Mouse (Mus musculus): ENCODE results near the gene Brdt. TPM values are rescaled to one million over a fixed set of nuclear protein-coding genes. Genes with fewer than 3 reads are reported as not detected.
A peak's percentile ranks its signal among the peaks of the same experiment; 100 is the strongest.
"Not testable (repeated sequence)": the region's sequence is repeated elsewhere in the genome, so short reads cannot be mapped to it uniquely, and the experiment has no call there.

Gene Brdt
- total and polyA plus RNA-seq, 2 experiments from 2014 or later: 0.70 to 1.1 TPM

DNA sequence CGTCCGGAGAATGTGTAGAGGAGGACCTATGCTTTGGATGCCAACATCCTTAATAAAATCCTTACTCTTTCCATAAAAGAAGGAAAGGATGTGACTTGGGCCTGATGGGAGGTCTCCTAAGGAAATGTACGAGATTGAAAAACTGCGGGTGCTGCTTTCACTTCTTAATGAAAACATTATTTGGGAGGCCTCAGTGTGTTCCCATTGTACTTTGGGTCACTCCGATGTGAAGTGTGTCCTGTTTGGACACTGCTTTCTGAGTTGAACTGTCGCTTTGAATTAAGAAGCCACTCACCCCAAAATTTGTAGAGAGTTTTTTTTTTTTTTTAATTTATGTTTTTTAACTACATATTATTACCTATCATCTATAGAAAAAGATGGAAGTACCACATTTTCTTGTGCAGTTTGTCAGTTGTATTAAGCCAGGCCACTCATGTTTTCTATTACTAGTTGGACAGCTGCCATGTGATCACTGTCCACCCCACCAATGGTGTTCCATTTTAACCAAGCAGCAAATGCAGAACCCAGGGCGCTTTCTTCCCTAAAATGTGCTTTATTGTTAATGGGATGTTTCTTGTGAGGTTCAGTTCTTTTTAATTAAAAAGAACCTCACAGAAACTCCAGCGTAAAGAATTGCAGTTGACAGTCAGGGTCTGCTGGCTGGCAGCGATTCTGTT is 29.2 kb downstream of the Brdt start:
- no peak for DNase-seq (ENCODE audit: low spot score)
- WGBS: 27% methylated on average over 9 of the region's 9 CpGs

DNA sequence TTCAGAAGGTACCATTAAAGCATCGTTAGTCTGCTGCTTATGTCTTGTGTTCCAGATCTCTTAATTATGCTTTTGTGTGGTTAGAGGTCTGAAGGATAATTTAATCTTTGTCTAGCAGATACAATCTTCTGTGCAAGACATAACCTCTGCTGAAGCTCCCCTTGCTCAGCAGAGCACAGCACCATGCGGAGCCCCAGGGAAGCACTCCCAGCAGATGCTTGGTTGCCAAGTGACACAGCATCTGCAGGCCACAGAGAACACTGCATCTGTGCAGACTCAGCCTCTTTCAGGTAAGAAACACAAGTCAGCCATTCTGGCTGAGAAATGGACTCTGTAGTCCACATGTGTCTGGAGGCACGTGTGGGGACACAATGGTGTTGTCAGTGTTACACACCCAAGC is 39.1 kb downstream of the Brdt start:
- Histone ChIP-seq H3K4me2 (ENCODE audit: low read depth, low read length) (no peak overlapping the region), H3K27me3 (ENCODE audit: control insufficient read depth, insufficient read depth, low read length) (no peaks in the 10 kb centered on the region), H3K27ac (ENCODE audit: low read depth) (no peak overlapping the region), H3K36me3 (replicated peaks; ENCODE audit: control insufficient read depth, insufficient read depth, low read length) (peaks cover 3% of the 10 kb centered on the region; the same call in 1 of the 2 replicates), H3K9ac (replicated peaks; ENCODE audit: low read depth, low read length) (no peak overlapping the region), H3K4me1 (ENCODE audit: control insufficient read depth, insufficient read depth) (no peaks in the 10 kb centered on the region), H3K4me3 (ENCODE audit: low read depth, low read length) (no peak overlapping the region), H3K9me3 (replicated peaks; ENCODE audit: control insufficient read depth, low read length) (no peaks in the 10 kb centered on the region)
- no peak for DNase-seq (ENCODE audit: low spot score)
- TF ChIP-seq EP300 (IDR thresholded peaks at IDR 0.05; ENCODE audit: low read depth) (no peak), CTCF (IDR thresholded peaks at IDR 0.05; ENCODE audit: low read depth) (no peak)
- WGBS: 86% methylated on average over 3 of the region's 3 CpGs
- no peak for ATAC-seq (ENCODE audit: insufficient read depth, low read depth)

More for the DNA sequence above, 29.2 kb downstream of the Brdt start:
- H3K9ac ChIP-seq (replicated peaks; ENCODE audit: low read depth, low read length): peak overlapping the region; percentile 67
- no peaks in the 10 kb centered on the region for H3K27me3 ChIP-seq (ENCODE audit: control insufficient read depth, insufficient read depth, low read length)
- peaks cover 3% of the 10 kb centered on the region; the same call in 1 of the 2 replicates for H3K4me1 ChIP-seq (ENCODE audit: control insufficient read depth, insufficient read depth)
- TF ChIP-seq EP300 (IDR thresholded peaks at IDR 0.05; ENCODE audit: low read depth): no peak
- no peak for TF ChIP-seq CTCF (IDR thresholded peaks at IDR 0.05; ENCODE audit: low read depth)
- no peaks in the 10 kb centered on the region for H3K9me3 ChIP-seq (replicated peaks; ENCODE audit: control insufficient read depth, low read length)
- H3K4me2 ChIP-seq (ENCODE audit: low read depth, low read length): peak overlapping the region; percentile 65
- H3K4me3 ChIP-seq (ENCODE audit: low read depth, low read length): peak overlapping the region; percentile 67
- ATAC-seq (ENCODE audit: insufficient read depth, low read depth): no peak
- peak overlapping the region; percentile 21; the same call in 1 of the 2 replicates for H3K27ac ChIP-seq (ENCODE audit: low read depth)
- 0 out of 2 replicates have a peak, but pooled peaks cover 3% of the 10 kb centered on the region for H3K36me3 ChIP-seq (replicated peaks; ENCODE audit: control insufficient read depth, insufficient read depth, low read length)

DNA sequence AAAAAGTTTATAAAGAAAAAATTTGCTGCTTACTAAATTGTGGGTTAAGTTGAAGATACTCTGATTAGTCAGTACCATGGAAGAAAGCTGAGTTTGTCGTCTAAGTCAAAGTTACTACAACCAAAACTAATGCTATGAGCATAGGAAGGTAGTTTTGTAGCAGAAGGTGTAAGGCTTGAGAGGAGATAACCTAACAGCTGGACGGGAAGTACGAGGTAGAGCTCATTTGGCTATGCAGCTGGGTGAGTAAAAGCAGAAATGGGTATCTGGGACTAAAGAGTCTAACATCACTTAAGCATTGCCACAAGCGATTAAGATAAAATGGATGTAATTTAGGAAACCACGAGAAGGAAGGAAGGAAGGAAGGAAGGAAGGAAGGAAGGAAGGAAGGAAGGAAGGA is 40.4 kb downstream of the Brdt start:
- WGBS: 81% methylated on average over 5 of the region's 5 CpGs
- no peaks in the 10 kb centered on the region for H3K9me3 ChIP-seq (replicated peaks; ENCODE audit: control insufficient read depth, low read length)
- ATAC-seq (ENCODE audit: insufficient read depth, low read depth): no peak

DNA sequence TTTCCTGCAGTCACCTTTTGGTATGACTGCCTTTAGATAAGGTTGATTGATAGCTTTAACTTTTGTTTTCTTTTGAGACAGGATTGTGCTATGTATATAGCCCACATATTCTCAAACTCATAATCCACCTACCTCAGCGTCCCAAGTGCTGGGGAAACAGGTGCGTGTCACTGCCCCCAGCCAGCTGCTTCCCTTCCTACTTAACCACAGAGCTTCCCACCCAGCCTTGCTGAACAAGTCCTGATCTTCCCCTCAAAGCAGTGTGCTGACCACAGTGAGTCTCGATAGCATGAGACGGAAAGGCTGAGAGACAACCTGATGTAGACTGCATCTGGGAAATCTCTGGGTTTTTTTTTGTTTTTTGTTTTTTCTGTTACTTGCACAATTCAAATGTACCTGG is 42.3 kb downstream of the Brdt start:
- WGBS: 80% methylated on average over 4 of the region's 4 CpGs
- no peak for ATAC-seq (ENCODE audit: insufficient read depth, low read depth)
- Histone ChIP-seq H3K27ac (ENCODE audit: low read depth) (no peak overlapping the region), H3K4me1 (ENCODE audit: control insufficient read depth, insufficient read depth) (no peaks in the 10 kb centered on the region), H3K9me3 (replicated peaks; ENCODE audit: control insufficient read depth, low read length) (no peaks in the 10 kb centered on the region), H3K4me3 (ENCODE audit: low read depth, low read length) (no peak overlapping the region), H3K27me3 (ENCODE audit: control insufficient read depth, insufficient read depth, low read length) (no peaks in the 10 kb centered on the region), H3K4me2 (ENCODE audit: low read depth, low read length) (no peak overlapping the region), H3K9ac (replicated peaks; ENCODE audit: low read depth, low read length) (no peak overlapping the region), H3K36me3 (replicated peaks; ENCODE audit: control insufficient read depth, insufficient read depth, low read length) (peaks cover 3% of the 10 kb centered on the region; the same call in 1 of the 2 replicates)
- TF ChIP-seq CTCF (IDR thresholded peaks at IDR 0.05; ENCODE audit: low read depth) (no peak), EP300 (IDR thresholded peaks at IDR 0.05; ENCODE audit: low read depth) (no peak)
- DNase-seq (ENCODE audit: low spot score): no peak

More for the DNA sequence above, 40.4 kb downstream of the Brdt start:
- Histone ChIP-seq H3K4me3 (ENCODE audit: low read depth, low read length) (no peak overlapping the region), H3K9ac (replicated peaks; ENCODE audit: low read depth, low read length) (no peak overlapping the region), H3K36me3 (replicated peaks; ENCODE audit: control insufficient read depth, insufficient read depth, low read length) (peaks cover 3% of the 10 kb centered on the region; the same call in 1 of the 2 replicates), H3K27ac (ENCODE audit: low read depth) (no peak overlapping the region), H3K4me2 (ENCODE audit: low read depth, low read length) (no peak overlapping the region), H3K4me1 (ENCODE audit: control insufficient read depth, insufficient read depth) (no peaks in the 10 kb centered on the region), H3K27me3 (ENCODE audit: control insufficient read depth, insufficient read depth, low read length) (no peaks in the 10 kb centered on the region)
- DNase-seq (ENCODE audit: low spot score): no peak
- TF ChIP-seq CTCF (IDR thresholded peaks at IDR 0.05; ENCODE audit: low read depth) (no peak), EP300 (IDR thresholded peaks at IDR 0.05; ENCODE audit: low read depth) (no peak)

DNA sequence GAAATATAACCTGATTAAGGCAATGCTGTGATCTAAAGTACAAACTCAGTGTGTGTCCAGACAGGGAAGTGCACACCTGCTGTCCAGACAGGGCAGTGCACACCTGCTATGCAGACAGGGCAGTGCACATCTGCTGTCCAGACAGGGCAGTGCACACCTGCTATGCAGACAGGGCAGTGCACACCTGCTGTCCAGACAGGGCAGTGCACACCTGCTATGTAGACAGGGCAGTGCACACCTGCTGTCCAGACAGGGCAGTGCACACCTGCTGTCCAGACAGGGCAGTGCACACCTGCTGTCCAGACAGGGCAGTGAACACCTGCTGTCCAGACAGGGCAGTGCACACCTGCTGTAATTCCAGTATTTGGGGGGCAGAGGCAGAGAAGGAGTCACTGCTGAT is 55.5 kb downstream of the Brdt start:
- H3K4me3 ChIP-seq (ENCODE audit: low read depth, low read length); H3K27me3 ChIP-seq (ENCODE audit: control insufficient read depth, insufficient read depth, low read length); DNase-seq (ENCODE audit: low spot score); ATAC-seq (ENCODE audit: insufficient read depth, low read depth); H3K9ac ChIP-seq (replicated peaks; ENCODE audit: low read depth, low read length); H3K4me1 ChIP-seq (ENCODE audit: control insufficient read depth, insufficient read depth); H3K36me3 ChIP-seq (replicated peaks; ENCODE audit: control insufficient read depth, insufficient read depth, low read length); H3K9me3 ChIP-seq (replicated peaks; ENCODE audit: control insufficient read depth, low read length); H3K27ac ChIP-seq (ENCODE audit: low read depth); H3K4me2 ChIP-seq (ENCODE audit: low read depth, low read length): not testable (repeated sequence)

DNA sequence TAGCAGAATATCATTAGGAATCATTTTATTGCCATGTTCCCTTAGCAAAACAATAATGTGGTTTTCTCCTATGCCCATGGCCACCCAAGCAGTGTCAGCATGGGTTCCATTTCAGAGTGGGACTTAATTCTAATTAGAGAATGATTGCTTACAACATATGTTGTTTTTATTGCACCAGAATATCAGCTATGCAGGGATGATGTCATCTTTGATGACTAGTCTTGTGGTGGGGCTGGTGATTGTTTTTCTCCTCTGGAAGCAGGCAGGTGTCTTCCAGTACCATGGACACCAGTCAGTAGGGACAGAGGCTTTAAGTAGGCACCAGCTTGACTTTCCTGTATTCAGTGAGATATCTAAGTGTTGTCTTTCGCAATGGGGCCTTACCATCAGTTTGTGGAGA is 56.8 kb downstream of the Brdt start:
- no peaks in the 10 kb centered on the region; the same call in 1 of the 2 replicates for H3K36me3 ChIP-seq (replicated peaks; ENCODE audit: control insufficient read depth, insufficient read depth, low read length)
- WGBS: 89% methylated on average over 1 of the region's 1 CpGs
- no peak overlapping the region for H3K9ac ChIP-seq (replicated peaks; ENCODE audit: low read depth, low read length)
- H3K9me3 ChIP-seq (replicated peaks; ENCODE audit: control insufficient read depth, low read length): no peaks in the 10 kb centered on the region
- no peak overlapping the region for H3K27ac ChIP-seq (ENCODE audit: low read depth)
- ATAC-seq (ENCODE audit: insufficient read depth, low read depth): no peak
- no peaks in the 10 kb centered on the region for H3K4me1 ChIP-seq (ENCODE audit: control insufficient read depth, insufficient read depth)
- no peak overlapping the region for H3K4me3 ChIP-seq (ENCODE audit: low read depth, low read length)
- no peaks in the 10 kb centered on the region for H3K27me3 ChIP-seq (ENCODE audit: control insufficient read depth, insufficient read depth, low read length)
- H3K4me2 ChIP-seq (ENCODE audit: low read depth, low read length): no peak overlapping the region
- no peak for DNase-seq (ENCODE audit: low spot score)
- TF ChIP-seq EP300 (IDR thresholded peaks at IDR 0.05; ENCODE audit: low read depth): no peak
- TF ChIP-seq CTCF (IDR thresholded peaks at IDR 0.05; ENCODE audit: low read depth): no peak

Data from heart, postnatal 0 days (tissue).